In the genomic region with DNA sequence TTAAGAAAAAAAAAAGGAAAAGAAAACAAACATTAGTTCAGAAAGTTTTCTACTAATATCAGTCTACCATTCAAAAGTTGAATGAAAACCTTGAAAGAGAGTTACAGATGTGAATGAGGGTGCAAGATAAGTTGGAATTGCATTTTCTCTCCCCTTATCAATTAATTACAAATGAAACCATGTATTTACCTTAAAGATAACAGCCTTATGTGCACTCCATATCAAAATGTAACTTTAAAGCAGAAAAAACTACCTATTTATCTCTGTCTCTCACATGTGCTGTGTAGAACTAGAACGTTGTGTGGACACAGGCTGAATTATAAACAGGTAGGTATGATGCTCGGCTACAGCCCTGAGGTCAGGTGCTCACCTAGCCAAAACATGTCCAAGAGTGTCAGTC, we compare ENCODE assay signal across 31 mouse cellular contexts. TPM values are rescaled to one million over a fixed set of nuclear protein-coding genes. Genes with fewer than 3 reads are reported as not detected.
DNase-seq lines count a peak whose midpoint lies in the region; ATAC-seq and TF ChIP-seq lines count a peak whose summit lies in the region.
"Had no signal": no experiment of that assay in that cellular context is flagged by ENCODE, and none has a peak within 500 bp of the region (broad histone marks: within the 10 kb centered on the region; RNA-seq: fewer than 3 reads in every experiment).

No protein-coding gene starts in this region.

- no peaks in the 10 kb centered on the region for H3K36me3 ChIP-seq in liver, embryonic 14.5 days (replicated peaks; ENCODE audit: control insufficient read depth, insufficient read depth, low read depth)
- H3K36me3 ChIP-seq: hindbrain, embryonic 13.5 days had no signal

- peak; percentile 38 for DNase-seq in c-Kit-positive CD71-positive TER-119-negative erythroid progenitor cells, embryonic 14.5 days (ENCODE audit: low read depth)
- DNase-seq in liver, embryonic 14.5 days (ENCODE audit: low read depth in 3 of 3, low spot score in 3 of 3), result peak; percentile 17 to 49 (median 45)
- DNase-seq in frontal cortex, adult 2 months (ENCODE audit: extremely low spot score in 1 of 2, low spot score in 1 of 2), result no peak
- DNase-seq in cerebellum, postnatal 4 days (ENCODE audit: low spot score in 2 of 2), result no peak
- DNase-seq: adrenal gland, adult 2 months; B cell, adult 2 months; cerebellum, adult 11 months; cerebellum, adult 9-10 months; cerebellum, postnatal 36 days; gastrocnemius, postnatal 25 days; heart, adult 18-20 months; heart, postnatal 4 days; kidney, adult 9 months; kidney, postnatal 10 days; lung, embryonic 14.5 days; lung, postnatal 14 days; right cerebral cortex, adult 18-20 months; spleen, adult 18-20 months; thymus, adult 2 months had no signal

- H3K4me2 ChIP-seq in liver, embryonic 14.5 days (ENCODE audit: low read depth), result peak overlapping the region; percentile 28
- H3K4me2 ChIP-seq: embryonic facial prominence, embryonic 13.5 days; forebrain, embryonic 12.5 days; heart, embryonic 11.5 days; hindbrain, embryonic 13.5 days; limb, embryonic 13.5 days; lung, embryonic 14.5 days; midbrain, embryonic 11.5 days had no signal

- WGBS in liver, embryonic 14.5 days (ENCODE audit: insufficient replicate concordance), result 16% methylated on average over 2 of the region's 2 CpGs

- no peak overlapping the region for H3K9ac ChIP-seq in liver, embryonic 14.5 days (replicated peaks)
- H3K9ac ChIP-seq: embryonic facial prominence, embryonic 13.5 days; forebrain, embryonic 12.5 days; hindbrain, embryonic 13.5 days; limb, embryonic 13.5 days; lung, embryonic 14.5 days had no signal

- no peaks in the 10 kb centered on the region for H3K9me3 ChIP-seq in liver, embryonic 14.5 days (ENCODE audit: control insufficient read depth, low read length)
- H3K9me3 ChIP-seq: embryonic facial prominence, embryonic 13.5 days; forebrain, embryonic 12.5 days; hindbrain, embryonic 13.5 days; limb, embryonic 13.5 days had no signal

- no peak for TF ChIP-seq CTCF in liver, embryonic 14.5 days (IDR thresholded peaks at IDR 0.05; ENCODE audit: low read depth)

- H3K4me1 ChIP-seq in liver, embryonic 14.5 days (replicated peaks; ENCODE audit: control insufficient read depth in 2 of 2, insufficient read depth in 2 of 2, low read length in 1 of 2), result peaks cover 16 to 26% of the 10 kb centered on the region in 2 experiments

- H3K27me3 ChIP-seq in liver, embryonic 14.5 days (ENCODE audit: control insufficient read depth, insufficient read depth, low read length), result no peaks in the 10 kb centered on the region
- H3K27me3 ChIP-seq: embryonic facial prominence, embryonic 13.5 days; forebrain, embryonic 12.5 days; hindbrain, embryonic 13.5 days; limb, embryonic 13.5 days had no signal

- 0 out of 2 replicates have a peak, but pooled peaks have one; percentile 36 for ATAC-seq in common myeloid progenitor, adult 5-6 weeks (replicated peaks; ENCODE audit: low read depth, poor library complexity, severe bottlenecking)
- peak; percentile 81 for ATAC-seq in liver, embryonic 14.5 days (ENCODE audit: insufficient read depth)
- ATAC-seq in megakaryocyte-erythroid progenitor cell, adult 5-6 weeks (replicated peaks; ENCODE audit: low FRiP score, low TSS enrichment, poor library complexity, severe bottlenecking), result peak; percentile 81
- ATAC-seq: activated CD4-positive, CD25-positive, alpha-beta regulatory T cell, adult 4 months; intestine, postnatal 0 days; midbrain, embryonic 16.5 days had no signal

- H3K4me3 ChIP-seq in liver, embryonic 14.5 days (ENCODE audit: insufficient read depth in 1 of 2, low read depth in 2 of 2, low read length in 2 of 2), result no peak overlapping the region
- H3K4me3 ChIP-seq: embryonic facial prominence, embryonic 13.5 days; erythroblast, embryonic 14.5 days; forebrain, embryonic 12.5 days; hindbrain, embryonic 13.5 days; limb, embryonic 13.5 days had no signal

- TF ChIP-seq EP300 in liver, embryonic 14.5 days (IDR thresholded peaks at IDR 0.05; ENCODE audit: low read depth), result peak; percentile 88

- no peak overlapping the region for H3K27ac ChIP-seq in liver, embryonic 14.5 days
- H3K27ac ChIP-seq: forebrain, embryonic 12.5 days; hindbrain, embryonic 13.5 days; limb, embryonic 13.5 days had no signal

RNA-seq across cellular contexts. Expression of a gene that starts 40.5 kb away (rescaled TPM):
- 0.14 TPM in 1 of 2 replicates, not detected in the other for total RNA-seq in common myeloid progenitor, adult 5-6 weeks (2017)
- 3.4 and 4.1 TPM in 2 replicates for polyA plus RNA-seq in liver, embryonic 14.5 days (2012; rRNA removed)
- 2.6 and 2.9 TPM in 2 replicates for polyA plus RNA-seq in liver, embryonic 14.5 days (2014; fragmentation: Nextera tagmentation; extraction: Ambion mirVana)
- 0.24 TPM in 1 of 2 replicates, not detected in the other for total RNA-seq in megakaryocyte-erythroid progenitor cell, adult 5-6 weeks (2014; fragmentation: Nextera tagmentation)
- total RNA-seq in megakaryocyte-erythroid progenitor cell, adult 5-6 weeks (2017), result not detected in 2 replicates
- polyA plus RNA-seq in frontal cortex, adult 2 months (2012; rRNA removed), result 15.4 and 18.8 TPM in 2 replicates
- polyA plus RNA-seq: activated CD4-positive, CD25-positive, alpha-beta regulatory T cell, adult 4 months; erythroblast, embryonic 14.5 days had no signal

Comparison
In these comparisons a context has a peak if more than half of its experiments do, and no peak if none do; other contexts are left out.
1. DNase-seq: peak in c-Kit-positive CD71-positive TER-119-negative erythroid progenitor cells, embryonic 14.5 days (single experiment) and liver, embryonic 14.5 days (3 of 3); none in frontal cortex, adult 2 months (0 of 2) and cerebellum, postnatal 4 days (0 of 2).
2. Peak in every context shown above with its lines, with median percentiles within 50 percentile points of each other: ATAC-seq.